ENCODE assay signal across 24 mouse cellular contexts in genomic region chr3:131196050-131196449, GRCm38 (mm10).
DNase-seq lines count a peak whose midpoint lies in the region; ATAC-seq and TF ChIP-seq lines count a peak whose summit lies in the region.
"Had no signal": no experiment of that assay in that cellular context is flagged by ENCODE, and none has a peak within 500 bp of the region (broad histone marks: within the 10 kb centered on the region; RNA-seq: fewer than 3 reads in every experiment).

No protein-coding gene starts in this region.

- no peaks in the 10 kb centered on the region for H3K27me3 ChIP-seq in forebrain, embryonic 14.5 days (replicated peaks; ENCODE audit: control insufficient read depth, insufficient read depth, low read length)
- no peaks in the 10 kb centered on the region for H3K27me3 ChIP-seq in forebrain, embryonic 13.5 days
- no peaks in the 10 kb centered on the region for H3K27me3 ChIP-seq in embryonic facial prominence, embryonic 15.5 days
- no peaks in the 10 kb centered on the region for H3K27me3 ChIP-seq in hindbrain, embryonic 16.5 days (replicated peaks; ENCODE audit: control insufficient read depth, insufficient read depth, low read length)
- H3K27me3 ChIP-seq: limb, embryonic 15.5 days; neural tube, embryonic 13.5 days; stomach, embryonic 15.5 days had no signal

- H3K9ac ChIP-seq in forebrain, embryonic 14.5 days (ENCODE audit: low read length), result no peak overlapping the region
- H3K9ac ChIP-seq in forebrain, embryonic 13.5 days, result no peak overlapping the region
- no peak overlapping the region for H3K9ac ChIP-seq in embryonic facial prominence, embryonic 15.5 days
- H3K9ac ChIP-seq in hindbrain, embryonic 16.5 days (ENCODE audit: low read depth, low read length), result no peak overlapping the region
- H3K9ac ChIP-seq: limb, embryonic 15.5 days; neural tube, embryonic 13.5 days; stomach, embryonic 15.5 days had no signal

- no peaks in the 10 kb centered on the region for H3K9me3 ChIP-seq in forebrain, embryonic 14.5 days (replicated peaks; ENCODE audit: control insufficient read depth, low read length)
- no peaks in the 10 kb centered on the region for H3K9me3 ChIP-seq in forebrain, embryonic 13.5 days (replicated peaks)
- H3K9me3 ChIP-seq in embryonic facial prominence, embryonic 15.5 days (replicated peaks), result no peaks in the 10 kb centered on the region
- H3K9me3 ChIP-seq in hindbrain, embryonic 16.5 days (ENCODE audit: control insufficient read depth, low read length), result no peaks in the 10 kb centered on the region
- H3K9me3 ChIP-seq: hindbrain, embryonic 10.5 days; limb, embryonic 15.5 days; neural tube, embryonic 13.5 days; stomach, embryonic 15.5 days had no signal

- no peak for TF ChIP-seq CTCF in brain, embryonic 14.5 days (IDR thresholded peaks at IDR 0.05; ENCODE audit: borderline replicate concordance, extremely low read depth, insufficient read depth, insufficient read length)

- no peak overlapping the region for H3K4me3 ChIP-seq in forebrain, embryonic 14.5 days (ENCODE audit: low read depth, low read length)
- no peak overlapping the region for H3K4me3 ChIP-seq in forebrain, embryonic 13.5 days
- H3K4me3 ChIP-seq in embryonic facial prominence, embryonic 15.5 days (replicated peaks), result no peak overlapping the region
- H3K4me3 ChIP-seq in hindbrain, embryonic 16.5 days (ENCODE audit: low read length), result no peak overlapping the region
- H3K4me3 ChIP-seq: hindbrain, embryonic 10.5 days; limb, embryonic 15.5 days; myocyte; neural tube, embryonic 13.5 days; stomach, embryonic 15.5 days had no signal

- peak; percentile 31 for DNase-seq in forebrain, embryonic 14.5 days (ENCODE audit: low spot score)
- DNase-seq in Muller cell, postnatal 12 days (ENCODE audit: inconsistent ontology term), result peak; percentile 18
- DNase-seq in brain, embryonic 14.5 days (ENCODE audit: low read depth), result peak; percentile 61
- no peak for DNase-seq in liver
- DNase-seq in thymus, postnatal 25 days, result no peak
- DNase-seq: adrenal gland, adult 2 months; cerebellum, adult 9-10 months; gastrocnemius, postnatal 10 days; kidney, postnatal 36 days; layer of hippocampus, postnatal 36 days; lung, postnatal 4 days; retina, postnatal 1 day; thymus, postnatal 36 days had no signal

- H3K4me2 ChIP-seq in forebrain, embryonic 14.5 days (ENCODE audit: low read length), result no peak overlapping the region
- no peak overlapping the region for H3K4me2 ChIP-seq in forebrain, embryonic 13.5 days
- no peak overlapping the region for H3K4me2 ChIP-seq in embryonic facial prominence, embryonic 15.5 days (replicated peaks)
- no peak overlapping the region for H3K4me2 ChIP-seq in hindbrain, embryonic 16.5 days (ENCODE audit: low read length)
- H3K4me2 ChIP-seq: heart, embryonic 11.5 days; limb, embryonic 15.5 days; neural tube, embryonic 13.5 days; stomach, embryonic 15.5 days had no signal

- no peaks in the 10 kb centered on the region for H3K4me1 ChIP-seq in forebrain, embryonic 14.5 days (ENCODE audit: control insufficient read depth, insufficient read depth, low read length)
- H3K4me1 ChIP-seq in forebrain, embryonic 13.5 days, result peaks cover 16% of the 10 kb centered on the region
- peaks cover 15% of the 10 kb centered on the region for H3K4me1 ChIP-seq in embryonic facial prominence, embryonic 15.5 days
- no peaks in the 10 kb centered on the region for H3K4me1 ChIP-seq in hindbrain, embryonic 16.5 days (ENCODE audit: control insufficient read depth, insufficient read depth, low read depth, low read length)
- H3K4me1 ChIP-seq: neural tube, embryonic 13.5 days; stomach, embryonic 15.5 days had no signal

- peaks cover 3% of the 10 kb centered on the region; the same call in 1 of the 2 replicates for H3K36me3 ChIP-seq in forebrain, embryonic 14.5 days (ENCODE audit: control insufficient read depth, insufficient read depth, low read length)
- H3K36me3 ChIP-seq in forebrain, embryonic 13.5 days (ENCODE audit: poor library complexity, severe bottlenecking), result 0 out of 2 replicates have a peak, but pooled peaks cover 8% of the 10 kb centered on the region
- H3K36me3 ChIP-seq in embryonic facial prominence, embryonic 15.5 days, result no peaks in the 10 kb centered on the region
- H3K36me3 ChIP-seq in hindbrain, embryonic 16.5 days (ENCODE audit: control insufficient read depth, insufficient read depth, low read length), result no peaks in the 10 kb centered on the region
- H3K36me3 ChIP-seq: neural tube, embryonic 13.5 days; stomach, embryonic 15.5 days had no signal

- 58% methylated on average over 10 of the region's 10 CpGs for WGBS in forebrain, embryonic 14.5 days
- WGBS in forebrain, embryonic 13.5 days, result 63% methylated on average over 10 of the region's 10 CpGs
- WGBS in embryonic facial prominence, embryonic 15.5 days, result 39% methylated on average over 10 of the region's 10 CpGs
- WGBS in hindbrain, embryonic 16.5 days, result 59% methylated on average over 10 of the region's 10 CpGs

- no peak for TF ChIP-seq POLR2A in brain, embryonic 14.5 days (IDR thresholded peaks at IDR 0.05; ENCODE audit: borderline replicate concordance, extremely low read depth, insufficient read depth, insufficient read length, poor library complexity, severe bottlenecking)

- H3K27ac ChIP-seq in forebrain, embryonic 14.5 days (ENCODE audit: low read depth, low read length), result no peak overlapping the region
- no peak overlapping the region; the same call in 1 of the 2 replicates for H3K27ac ChIP-seq in forebrain, embryonic 13.5 days
- 0 out of 2 replicates have a peak overlapping the region, but pooled peaks have one; percentile 44 for H3K27ac ChIP-seq in embryonic facial prominence, embryonic 15.5 days (replicated peaks)
- no peak overlapping the region for H3K27ac ChIP-seq in hindbrain, embryonic 16.5 days (ENCODE audit: low read depth, low read length)
- H3K27ac ChIP-seq: hindbrain, embryonic 10.5 days; hindbrain, postnatal 0 days; limb, embryonic 15.5 days; neural tube, embryonic 13.5 days; stomach, embryonic 15.5 days had no signal

- peak; percentile 29 for ATAC-seq in forebrain, embryonic 14.5 days
- no peak for ATAC-seq in forebrain, embryonic 13.5 days
- ATAC-seq in embryonic facial prominence, embryonic 15.5 days (ENCODE audit: insufficient number of reproducible peaks, low FRiP score, low TSS enrichment, low read depth), result no peak
- ATAC-seq in hindbrain, embryonic 16.5 days, result no peak
- ATAC-seq: hindbrain, postnatal 0 days; intestine, postnatal 0 days had no signal

Comparison
In these comparisons a context has a peak if more than half of its experiments do, and no peak if none do; other contexts are left out.
1. DNase-seq: peak in forebrain, embryonic 14.5 days (single experiment), Muller cell, postnatal 12 days (single experiment) and brain, embryonic 14.5 days (single experiment); none in liver (single experiment) and thymus, postnatal 25 days (single experiment).